Mouse (Mus musculus): ENCODE results near the gene Apbb2.
A peak's percentile ranks its signal among the peaks of the same experiment; 100 is the strongest.
"Not testable (repeated sequence)": the region's sequence is repeated elsewhere in the genome, so short reads cannot be mapped to it uniquely, and the experiment has no call there.

The Apbb2 gene

DNA sequence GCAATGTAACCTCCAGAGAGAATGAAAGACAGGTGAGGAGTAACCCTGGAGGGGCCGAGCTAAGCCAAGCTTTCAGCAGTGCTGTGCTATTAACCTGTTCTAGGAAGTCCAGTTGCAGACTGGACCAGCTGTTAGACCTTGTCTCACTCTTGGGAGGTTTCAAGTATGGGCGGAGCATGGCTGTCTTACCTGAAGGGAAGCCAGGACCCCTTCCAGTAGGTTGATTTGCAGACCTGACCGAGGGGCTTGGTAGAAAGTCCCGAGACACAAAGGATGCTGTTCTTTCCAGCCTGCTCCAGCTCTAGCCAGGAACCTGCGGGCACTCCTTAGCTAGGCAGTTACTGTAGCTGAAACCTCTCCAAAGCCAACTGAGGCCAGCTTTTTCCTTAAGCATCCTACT lies 322.5 kb downstream of the Apbb2 start:
- no peak for DNase-seq (ENCODE audit: low spot score)

DNA sequence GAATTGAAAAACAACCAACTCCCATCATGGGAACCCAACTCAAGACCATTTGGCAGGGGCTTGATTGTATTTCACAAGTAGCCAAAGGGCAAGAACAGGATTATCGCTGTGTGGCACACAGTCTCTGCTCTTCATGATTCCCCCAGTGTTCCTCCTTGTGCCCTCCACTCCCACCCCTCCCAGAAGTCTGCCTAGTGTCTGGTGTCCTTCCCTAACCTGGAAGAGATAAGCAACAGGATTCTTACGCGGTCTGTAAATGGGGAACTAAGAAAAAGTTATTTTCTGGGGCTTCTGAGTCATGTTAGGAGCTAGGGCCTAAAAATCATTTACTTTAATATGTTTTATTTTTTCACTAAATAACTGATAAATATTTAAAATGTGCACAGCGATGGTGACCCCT lies 323.6 kb downstream of the Apbb2 start:
- DNase-seq (ENCODE audit: low spot score): no peak

DNA sequence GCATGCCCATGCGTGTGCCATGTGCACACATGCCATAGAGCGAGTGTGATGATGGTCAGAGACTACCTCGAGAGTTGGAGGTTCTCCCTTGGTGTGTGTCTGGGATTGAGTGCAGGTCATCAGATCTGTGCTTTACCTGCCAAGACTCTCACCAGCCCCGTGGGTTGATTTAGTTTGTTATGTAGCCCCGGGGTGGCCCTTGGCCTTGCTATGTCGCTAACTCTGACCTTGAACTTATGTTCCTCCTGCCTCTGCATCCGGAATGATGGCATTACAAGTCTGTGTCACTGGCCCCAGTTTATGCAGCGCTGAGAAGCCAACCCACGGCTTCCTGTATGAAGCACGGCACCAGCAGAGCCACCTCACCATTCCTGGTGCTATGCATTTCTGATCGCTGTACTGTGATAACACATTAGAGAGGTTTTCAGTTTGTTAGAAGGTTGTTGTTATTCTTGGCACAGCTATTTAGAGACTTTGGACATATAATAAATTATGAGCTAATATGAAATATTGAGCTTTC lies 324.4 kb downstream of the Apbb2 start:
- no peak for DNase-seq (ENCODE audit: low spot score)

DNA sequence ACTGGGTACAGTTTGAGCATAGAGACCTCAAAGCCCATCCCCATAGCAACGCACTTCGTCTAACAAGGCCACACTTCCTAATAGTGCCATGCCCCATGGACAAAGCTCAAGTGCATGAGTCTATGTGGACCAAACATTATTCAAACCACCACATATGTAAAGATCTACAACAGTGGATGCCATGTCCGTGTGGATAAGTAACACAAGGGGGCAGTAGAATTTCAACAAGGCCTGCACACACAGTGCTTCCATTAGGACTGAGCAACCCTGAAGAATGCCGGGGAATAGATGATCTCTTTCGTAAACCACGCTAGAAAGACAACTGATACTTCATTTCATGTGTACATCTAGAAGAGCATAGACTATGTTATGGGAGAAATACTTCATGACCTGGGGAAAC lies 337.8 kb downstream of the Apbb2 start:
- DNase-seq (ENCODE audit: low spot score): no peak

DNA sequence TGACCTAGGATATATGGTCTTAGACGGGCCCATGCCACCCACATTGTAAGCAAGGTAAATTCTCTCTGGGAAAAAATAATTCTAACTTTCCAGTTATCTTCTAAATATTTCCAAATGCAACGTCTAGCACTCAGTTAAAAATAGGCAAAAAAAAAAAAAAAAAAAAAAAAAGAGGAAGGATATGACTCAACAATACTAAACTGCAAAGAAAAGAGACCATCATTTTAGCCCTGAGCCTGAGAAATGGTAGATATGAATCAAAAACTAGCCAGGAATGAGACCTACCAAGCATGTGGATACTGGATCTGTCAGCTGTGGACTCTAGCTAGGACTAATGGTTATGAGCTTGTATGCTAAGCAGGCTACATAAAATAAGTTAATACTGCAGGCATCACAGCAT lies 338.9 kb downstream of the Apbb2 start:
- no peak for DNase-seq (ENCODE audit: low spot score)

DNA sequence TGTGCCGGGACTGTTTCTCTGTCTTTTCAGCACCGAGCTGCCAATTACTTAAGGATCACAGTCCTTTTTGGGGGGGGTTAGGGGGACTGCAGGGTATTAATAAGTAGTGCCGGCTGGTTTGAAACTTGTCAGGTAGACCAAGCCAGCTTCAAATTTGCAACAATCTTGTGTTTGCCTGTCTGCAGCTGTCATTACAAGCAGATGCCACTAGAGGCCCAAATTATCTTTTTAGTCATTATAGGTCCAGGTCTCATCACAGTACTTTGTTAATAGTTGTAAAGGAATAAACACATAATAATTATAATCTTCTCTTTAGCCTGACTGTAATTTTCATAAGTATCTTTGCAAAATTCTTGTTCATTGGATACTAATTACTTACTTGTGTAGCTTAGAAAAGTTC lies 344.2 kb downstream of the Apbb2 start:
- no peak for DNase-seq (ENCODE audit: low spot score)

DNA sequence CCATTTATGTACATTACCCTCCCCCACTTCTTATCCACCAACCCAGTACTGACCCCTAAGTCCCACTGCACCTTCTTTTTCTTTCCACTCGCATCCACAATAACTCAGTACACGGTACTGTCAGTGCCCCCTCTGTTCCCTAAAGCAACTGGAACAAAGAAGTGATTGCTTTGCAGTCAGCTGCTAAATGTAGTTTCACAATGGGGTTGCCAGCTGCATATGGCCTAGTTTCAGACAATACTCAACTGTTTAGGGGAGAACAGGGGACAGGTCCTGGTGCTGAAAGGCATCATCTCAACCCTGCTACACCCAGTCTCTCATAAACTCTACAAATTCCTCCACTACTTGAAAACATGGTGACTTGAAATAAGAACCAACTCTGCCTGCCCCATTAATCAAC lies 347.4 kb downstream of the Apbb2 start:
- DNase-seq (ENCODE audit: low spot score): no peak

DNA sequence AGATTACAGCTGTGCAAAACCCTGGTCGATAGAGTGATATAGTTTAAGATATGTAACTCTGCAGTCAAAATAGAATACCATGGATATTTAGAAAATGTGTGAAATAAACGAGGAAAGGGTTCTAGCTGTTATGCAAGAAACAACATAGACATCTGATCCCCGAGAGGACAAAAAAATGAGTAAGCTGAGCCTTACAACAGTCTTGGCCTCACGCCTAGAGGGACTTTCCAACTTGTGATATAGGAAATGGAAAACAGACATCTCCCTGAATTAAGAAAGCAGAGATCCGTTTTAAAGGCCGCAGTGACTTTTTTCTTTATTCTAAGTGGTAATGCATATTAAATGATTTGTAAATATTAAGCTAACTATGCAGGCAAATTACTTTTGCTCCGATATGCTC lies 349.0 kb downstream of the Apbb2 start:
- DNase-seq (ENCODE audit: low spot score): no peak

DNA sequence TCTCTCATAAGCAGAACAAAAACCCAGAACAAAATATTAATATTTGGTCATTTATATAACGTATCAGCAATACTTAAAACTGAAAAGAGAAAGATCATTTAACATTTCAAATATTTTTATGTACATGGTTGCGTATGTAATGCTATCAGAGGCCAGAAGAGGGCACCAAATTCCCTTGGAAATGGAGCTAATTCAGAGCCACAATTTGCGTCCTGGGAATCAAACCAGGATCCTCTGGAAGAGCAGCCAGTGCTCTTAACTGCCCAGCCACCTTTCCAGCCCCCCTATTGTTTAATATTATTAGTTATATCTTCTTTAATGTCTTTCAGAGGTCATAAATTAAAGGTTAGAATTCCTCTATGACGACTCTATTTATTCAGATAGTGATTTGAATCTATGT lies 355.2 kb downstream of the Apbb2 start:
- DNase-seq (ENCODE audit: low spot score): peak; percentile 4

DNA sequence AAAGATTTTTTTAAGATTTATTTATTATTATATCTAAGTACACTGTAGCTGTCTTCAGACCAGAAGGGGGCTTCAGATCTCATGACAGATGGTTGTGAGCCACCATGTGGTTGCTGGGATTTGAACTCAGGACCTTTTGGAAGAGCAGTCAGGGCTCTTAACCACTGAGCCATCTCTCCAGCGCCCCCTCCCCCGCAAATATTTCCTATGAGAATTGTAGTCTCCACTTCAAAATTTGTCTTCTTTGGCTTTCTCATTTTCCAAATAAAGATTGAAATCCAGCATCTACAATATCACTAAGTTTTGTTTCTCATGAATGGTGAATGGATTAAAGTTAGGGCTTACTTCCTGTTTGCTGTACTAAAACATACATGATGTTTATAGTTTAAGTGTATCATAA lies 356.1 kb downstream of the Apbb2 start:
- DNase-seq (ENCODE audit: low spot score): no peak

DNA sequence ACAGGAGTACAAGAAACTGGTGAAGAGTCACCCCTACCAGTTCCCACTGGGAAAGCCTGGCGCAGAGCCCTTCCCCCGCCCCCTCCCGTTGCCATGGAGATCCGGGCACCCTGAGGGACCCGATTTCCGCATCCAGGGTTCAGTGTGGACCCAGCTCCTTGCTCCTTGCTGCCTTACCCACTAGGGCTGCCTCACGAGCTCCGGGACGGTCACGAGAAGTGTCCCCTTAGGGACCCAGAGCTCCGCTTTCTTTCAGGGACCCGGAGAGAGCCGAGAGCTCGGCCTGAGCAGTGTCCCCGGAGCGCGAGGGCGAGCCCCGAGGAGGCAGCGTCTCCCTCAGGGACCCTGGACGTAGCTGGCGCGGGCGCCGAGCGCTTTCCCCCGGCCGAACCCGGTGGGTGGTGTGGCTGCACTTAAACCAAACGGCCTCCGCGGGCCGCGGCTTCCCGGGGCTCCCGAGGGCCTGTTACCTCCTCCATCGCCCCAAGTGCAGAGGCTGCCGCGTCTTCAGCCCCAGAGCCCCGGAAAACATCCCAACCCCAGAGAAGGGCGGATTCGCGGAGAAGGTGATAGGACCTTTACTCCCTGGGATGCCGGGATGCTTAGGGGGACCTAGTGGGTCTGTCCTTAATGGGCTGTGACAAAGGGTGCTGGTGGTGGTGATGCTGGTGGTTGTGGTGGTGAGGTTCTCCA lies 358.7 kb downstream of the Apbb2 start, which contains the start of gene Nsun7:
Nsun7 (plus strand) TSS at position 142 of the 693 bp plus-strand sequence.
- no peak for DNase-seq (ENCODE audit: low spot score)

DNA sequence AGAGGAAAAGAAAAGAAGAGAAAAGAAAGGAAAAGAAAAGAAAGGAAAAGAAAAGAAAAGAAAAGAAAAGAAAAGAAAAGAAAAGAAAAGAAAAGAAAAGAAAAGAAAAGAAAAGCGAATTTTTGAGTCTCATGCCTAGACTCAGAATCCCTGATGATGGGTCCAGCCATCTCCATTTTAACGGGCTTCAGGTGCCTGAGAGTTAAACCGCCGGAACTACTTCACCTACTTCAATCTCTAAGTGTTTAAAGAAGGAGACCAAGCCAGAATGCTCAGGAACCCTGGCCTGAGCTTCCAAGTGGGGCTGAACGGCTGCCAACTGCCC lies 359.2 kb downstream of the Apbb2 start:
- not testable (repeated sequence) for DNase-seq (ENCODE audit: low spot score)

DNA sequence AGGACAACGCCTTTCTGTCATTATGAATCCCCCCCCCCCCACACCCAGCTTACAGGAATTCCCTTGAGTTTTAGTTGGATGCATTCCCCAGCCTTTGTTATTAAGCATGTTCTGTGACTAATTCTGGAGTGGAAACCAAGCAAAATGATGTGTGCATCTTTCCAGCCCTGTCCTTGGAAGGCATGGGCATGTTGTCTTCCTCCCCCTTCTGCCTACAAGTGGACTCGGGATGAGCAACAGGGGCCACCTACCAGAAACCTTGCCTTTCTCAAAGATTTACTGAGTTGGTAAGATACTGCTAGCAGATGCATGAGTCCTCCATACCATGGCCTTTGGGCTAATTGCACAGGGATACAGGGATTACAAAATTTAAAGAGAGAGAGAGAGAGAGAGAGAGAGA lies 359.6 kb downstream of the Apbb2 start:
- DNase-seq (ENCODE audit: low spot score): no peak

DNA sequence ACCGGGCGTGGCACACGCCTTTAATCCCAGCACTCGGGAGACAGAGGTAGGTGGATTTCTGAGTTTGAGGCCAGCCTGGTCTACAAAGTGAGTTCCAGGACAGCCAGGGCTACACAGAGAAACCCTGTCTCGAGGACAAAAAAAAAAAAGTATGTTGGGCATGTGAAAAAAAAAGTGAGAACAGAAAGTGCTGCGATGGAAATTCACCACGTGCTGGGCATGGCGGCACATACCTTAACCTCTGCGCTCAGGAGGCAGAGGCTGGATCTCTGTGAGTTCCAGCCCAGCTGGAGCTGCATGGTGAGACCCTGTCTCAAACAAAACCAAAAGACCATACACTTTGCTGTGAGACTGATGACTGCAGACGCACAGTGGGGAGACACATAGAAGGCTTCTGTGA lies 363.5 kb downstream of the Apbb2 start:
- DNase-seq (ENCODE audit: low spot score): no peak

DNA sequence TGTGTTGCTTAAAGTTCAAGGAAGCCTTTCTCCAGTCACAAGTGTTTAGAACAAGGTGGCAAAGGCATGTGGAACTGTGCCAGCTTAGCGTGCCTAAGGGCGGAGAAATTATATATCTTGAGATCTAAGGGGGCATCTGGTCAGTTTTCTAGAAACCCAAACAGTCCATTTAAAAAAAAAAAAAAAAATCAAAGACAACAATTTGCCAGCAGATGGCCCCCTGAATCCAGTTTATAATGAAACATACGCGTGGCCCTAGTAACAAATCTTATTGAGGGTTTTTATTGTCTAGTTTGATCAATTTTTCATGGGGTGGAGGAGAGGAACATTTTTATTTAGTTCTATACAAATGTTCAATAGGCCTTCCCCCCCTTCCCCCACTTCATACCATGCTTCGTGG lies 365.4 kb downstream of the Apbb2 start:
- no peak for DNase-seq (ENCODE audit: low spot score)

All from c-Kit-positive CD71-positive TER-119-positive erythroid progenitor cells, embryonic 14.5 days (primary cell).